Mouse (Mus musculus) thymus, postnatal 4 days (tissue): Measurements from ENCODE around the gene Gm5538.
A peak's percentile ranks its signal among the peaks of the same experiment; 100 is the strongest.

Source experiments
- DNase-seq: peaks from one replicate; pipeline ENCODE4 v3.0.0; 2021

The Gm5538 gene

DNA sequence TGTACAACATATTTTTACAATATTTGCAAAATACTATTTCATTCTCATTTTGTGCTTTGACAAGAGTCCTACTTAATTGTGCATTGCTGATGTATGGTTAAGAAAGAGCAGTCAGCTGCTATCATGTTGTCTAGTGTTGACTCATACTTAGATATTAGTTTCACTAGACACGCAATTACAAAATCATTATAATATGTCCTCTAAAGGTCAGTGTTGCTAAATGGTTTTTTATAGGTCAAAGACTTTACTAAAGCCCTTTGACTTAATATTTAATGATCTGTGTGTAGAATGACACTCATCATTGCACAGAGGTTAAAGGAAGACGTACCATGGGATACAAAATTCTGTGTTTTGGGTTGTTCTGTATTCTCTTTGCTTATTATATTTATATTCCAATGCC, at the start of gene Gm5538:
TSS of gene Gm5538 (plus strand) at position 301 of the 400 bp plus-strand sequence.
- DNase-seq = no peak

DNA sequence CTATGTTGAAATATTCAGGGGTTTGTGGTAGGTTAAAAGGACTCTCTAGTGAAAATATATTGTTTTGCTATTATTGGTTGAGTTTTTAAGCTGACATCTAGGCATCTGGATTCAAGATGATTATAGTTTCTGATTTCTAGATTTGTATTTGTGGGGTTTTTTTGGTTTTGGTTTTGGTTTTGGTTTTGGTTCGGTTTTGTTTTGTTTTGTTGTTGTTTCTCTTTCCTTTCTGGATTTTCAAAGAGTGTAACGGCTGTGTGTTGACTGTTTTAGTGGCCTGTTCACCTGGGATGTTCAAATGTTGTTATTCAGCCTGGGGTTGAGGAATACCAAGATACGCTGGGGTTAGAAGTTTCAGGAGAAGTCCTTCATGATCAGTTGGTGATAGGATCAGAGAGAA, 32.2 kb upstream of the Gm5538 start:
- DNase-seq = no peak

DNA sequence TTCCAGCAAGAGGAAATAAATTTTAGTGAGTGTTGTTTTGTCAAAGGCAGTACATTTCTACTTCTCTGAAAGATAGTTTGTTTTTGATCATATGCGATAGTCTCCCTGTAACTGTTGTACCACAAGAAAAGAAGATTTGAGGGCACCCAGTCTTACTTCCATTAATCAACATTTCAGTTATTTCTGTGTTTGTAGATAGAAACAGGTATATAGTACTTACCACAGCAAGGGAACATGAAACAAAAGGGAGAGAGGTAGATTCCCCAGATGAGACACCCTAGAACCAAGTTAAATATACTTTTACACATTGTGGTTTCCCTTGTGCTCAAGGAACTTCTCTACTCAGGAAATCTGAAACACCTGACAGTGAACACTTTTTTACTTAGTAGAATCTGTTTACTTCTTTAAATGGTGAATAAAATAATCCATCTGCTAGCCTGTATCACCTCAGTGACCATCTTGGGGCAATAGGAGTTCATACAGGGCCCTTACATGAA, 26.9 kb upstream of the Gm5538 start:
- no peak for DNase-seq

DNA sequence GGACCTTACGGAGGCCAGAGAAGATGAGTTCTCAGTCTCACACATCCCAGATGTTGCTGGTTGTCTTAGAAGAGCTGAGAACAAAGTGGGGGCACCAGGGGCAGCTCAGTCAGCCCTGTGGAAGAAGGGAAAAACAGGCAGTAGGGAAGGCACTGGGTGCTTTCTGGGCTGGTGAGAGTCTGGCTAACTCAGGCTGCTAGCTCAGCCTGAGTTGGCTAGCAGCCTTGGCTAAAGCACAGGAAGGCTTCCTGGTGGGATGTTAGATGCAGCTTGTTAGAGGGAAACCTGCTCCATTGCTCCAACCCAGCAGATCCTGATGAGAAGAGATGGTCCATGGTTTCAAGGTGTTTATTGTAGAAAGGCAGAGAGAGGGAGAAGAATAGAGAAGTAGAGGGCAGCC, 10.3 kb downstream of the Gm5538 start:
- DNase-seq = no peak

DNA sequence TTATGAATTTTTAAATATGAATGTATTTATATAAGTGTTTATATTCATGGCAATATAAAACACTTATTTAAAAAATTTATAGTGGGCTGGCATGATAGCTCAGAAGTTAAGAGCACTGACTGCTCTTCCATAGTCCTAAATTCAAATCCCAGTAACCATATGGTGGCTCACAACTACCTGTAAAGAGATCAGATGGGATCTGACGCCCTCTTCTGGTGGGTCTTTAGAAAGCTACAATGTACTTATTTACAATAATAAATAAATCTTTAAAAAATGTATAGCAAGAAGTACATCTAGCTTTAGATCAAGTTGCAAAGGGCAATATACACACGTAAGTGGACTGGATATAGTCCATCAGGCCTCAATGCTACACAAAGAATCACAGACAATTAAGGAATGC, 14.6 kb downstream of the Gm5538 start:
- DNase-seq = peak; percentile 64
